Mouse (Mus musculus) CD4-positive, CD25-positive, alpha-beta regulatory T cell, adult 2 months (primary cell): ENCODE data around the gene Pcgf3.

Experiments used
- DNase-seq: peaks from one replicate; pipeline ENCODE4 v3.0.0-alpha.2; 2012; ENCODE audit warnings: low read depth, low spot score

Gene Pcgf3

DNA sequence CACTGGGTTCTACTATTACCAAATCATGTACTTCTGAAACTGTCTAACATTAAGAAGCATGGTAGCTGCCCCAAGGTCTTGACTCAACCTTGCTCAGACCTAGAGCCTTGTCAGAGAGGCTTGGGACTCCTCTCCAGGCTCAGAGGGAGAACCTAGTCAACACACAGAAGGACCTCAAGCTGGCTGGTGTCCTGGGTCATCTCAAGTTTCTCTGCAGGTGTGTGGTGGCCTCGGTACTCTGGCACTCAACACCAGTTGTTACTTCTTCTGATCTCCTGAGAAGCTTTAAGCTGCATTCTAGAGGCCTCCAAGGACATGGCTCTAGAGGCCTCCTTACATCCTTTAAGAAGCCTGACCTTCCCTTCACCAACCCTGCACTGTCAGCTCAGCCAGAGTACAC lies 93.0 kb downstream of the Pcgf3 start:
- DNase-seq: no peak
